Mouse (Mus musculus): ENCODE data around the gene Nccrp1.

The Nccrp1 gene

GRCm38 (mm10) chr7:28547154-28547553 lies at the start of gene Nccrp1:
Gene Nccrp1 (minus strand): TSS chr7:28547254.
- DNase-seq (ENCODE audit: low spot score) = no peak

DNA sequence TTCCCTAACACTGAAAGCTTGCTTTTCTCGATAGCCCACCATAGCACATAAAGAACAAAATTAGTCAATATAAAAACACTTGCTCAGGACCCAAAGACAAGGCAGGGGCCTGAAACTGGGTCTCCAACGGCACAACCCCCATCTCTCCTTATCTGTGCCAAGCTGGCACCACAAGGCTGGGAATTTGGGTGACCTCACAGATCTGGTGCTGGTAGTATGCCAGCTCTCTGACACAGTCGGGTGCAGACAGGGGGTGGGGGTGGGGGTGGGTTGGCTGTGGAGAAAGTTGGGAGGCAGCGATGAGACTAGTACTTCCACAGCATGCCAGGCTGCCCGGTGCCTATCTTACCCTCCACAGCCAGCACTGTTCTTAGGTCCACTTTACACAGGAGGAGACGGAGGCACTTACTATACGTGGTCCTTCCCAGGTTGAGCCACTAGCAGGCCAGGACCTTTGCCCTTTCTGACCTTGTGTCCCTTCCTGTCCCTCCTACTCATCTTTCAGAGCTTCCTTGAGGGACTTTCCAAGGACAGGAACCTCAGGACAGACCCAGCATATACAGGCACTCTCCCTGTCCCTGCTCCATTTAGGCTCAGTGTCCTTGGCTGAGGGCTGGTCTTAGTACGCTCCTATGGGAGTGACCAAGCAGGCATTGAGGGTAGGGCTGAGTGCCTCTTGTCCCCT lies 48.8 kb upstream of the Nccrp1 start:
- DNase-seq (ENCODE audit: low spot score) = no peak

- DNase-seq (ENCODE audit: low spot score) = no peak
Observed at GRCm38 (mm10) chr7:28593206-28594111, 46.4 kb upstream of the Nccrp1 start.

DNA sequence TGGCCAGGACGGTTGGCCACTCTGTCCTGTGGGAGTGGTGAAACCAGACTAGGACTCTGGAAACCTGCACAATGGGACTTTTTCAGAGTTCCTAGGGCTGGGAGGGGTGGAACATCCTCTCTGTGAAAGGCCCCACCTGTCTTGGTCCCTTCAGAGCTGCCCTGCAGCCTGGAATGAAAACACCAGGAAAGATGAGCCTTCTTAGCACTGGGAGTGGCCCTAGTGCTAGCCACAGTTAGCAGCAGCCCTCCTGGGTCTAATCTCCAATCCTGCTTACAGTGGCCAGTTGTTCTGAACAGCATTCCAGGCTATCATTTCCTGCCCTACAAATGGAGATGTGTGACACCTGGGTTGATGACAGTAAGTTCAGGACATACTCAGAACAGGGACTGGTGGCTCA lies 44.8 kb upstream of the Nccrp1 start:
- no peak for DNase-seq (ENCODE audit: low spot score)

DNA sequence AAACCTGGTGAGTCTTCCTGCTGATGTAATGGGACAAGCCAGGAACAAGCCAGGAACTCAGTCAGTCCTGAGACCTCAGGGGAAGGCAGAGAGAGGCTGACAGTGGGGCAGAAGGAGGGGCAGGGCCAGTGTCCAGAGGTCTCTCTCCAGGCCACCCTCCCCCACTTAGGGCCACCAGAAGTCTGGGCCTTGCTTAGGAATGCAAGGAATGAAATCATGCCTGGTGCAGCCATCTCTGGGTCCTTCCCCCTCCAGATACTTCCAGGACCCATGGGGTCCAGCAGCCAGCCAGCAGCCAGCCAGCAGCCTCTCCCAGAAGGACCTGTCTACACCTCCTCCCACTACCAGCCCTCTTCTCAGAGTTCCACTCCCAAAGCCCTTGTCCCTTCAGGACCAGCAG lies 40.6 kb upstream of the Nccrp1 start:
- DNase-seq (ENCODE audit: low spot score) = no peak

DNA sequence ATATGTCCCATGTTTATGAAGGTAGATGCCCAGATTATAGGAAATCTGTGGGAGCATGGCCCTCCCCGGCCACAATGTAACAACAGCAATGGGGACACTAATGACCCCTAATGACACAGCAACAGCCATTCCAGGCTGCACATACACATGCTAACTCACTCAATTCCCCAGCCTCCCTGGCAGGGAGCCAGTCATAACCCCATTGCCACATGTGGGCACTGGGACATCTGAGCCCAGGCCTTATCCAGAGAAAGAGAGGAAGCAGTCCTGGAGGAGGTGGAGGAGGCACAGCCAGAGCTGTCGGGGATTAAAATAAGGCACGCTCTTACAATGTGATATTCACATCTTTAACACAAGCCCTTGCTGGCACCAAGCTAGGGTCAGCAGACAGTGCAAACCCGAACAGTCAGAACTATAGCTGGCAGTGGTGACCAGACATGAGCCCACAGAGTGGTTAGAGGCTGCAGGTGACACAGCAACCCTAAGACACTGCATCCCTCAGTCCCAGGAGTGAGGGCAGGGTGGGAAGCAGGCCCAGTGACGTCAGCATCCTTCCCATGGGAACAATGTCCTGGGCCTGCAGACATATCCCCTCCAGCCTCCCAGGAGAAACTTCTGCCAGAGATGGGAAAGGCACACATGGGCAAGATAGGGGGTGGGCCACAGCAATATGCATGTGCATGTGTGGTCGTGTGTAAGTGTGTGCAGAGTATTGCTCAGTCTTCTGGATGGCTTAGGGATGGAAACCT lies 39.8 kb upstream of the Nccrp1 start:
- no peak for DNase-seq (ENCODE audit: low spot score)

GRCm38 (mm10) chr7:28585001-28585400 lies 37.9 kb upstream of the Nccrp1 start:
- no peak for DNase-seq (ENCODE audit: low spot score)

DNA sequence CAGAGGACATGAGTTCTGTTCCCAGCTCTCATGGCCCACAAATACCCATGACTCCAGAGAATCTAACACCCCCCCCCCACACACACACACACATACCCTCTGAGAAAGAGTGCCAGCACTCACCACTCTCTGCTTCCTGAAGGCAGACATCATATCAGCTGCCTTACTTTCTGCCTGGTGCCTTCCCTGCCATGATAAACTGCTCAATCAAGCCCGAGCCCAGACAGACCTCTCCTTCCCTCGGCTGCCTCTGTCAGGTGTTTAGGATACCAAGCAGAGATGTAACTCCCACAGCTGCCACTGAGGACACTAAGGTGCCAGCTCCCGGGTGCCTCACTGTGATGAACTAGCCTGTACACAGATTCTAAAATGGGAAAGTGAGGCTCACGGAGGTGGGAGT lies 37.4 kb upstream of the Nccrp1 start:
- DNase-seq (ENCODE audit: low spot score) = no peak

DNA sequence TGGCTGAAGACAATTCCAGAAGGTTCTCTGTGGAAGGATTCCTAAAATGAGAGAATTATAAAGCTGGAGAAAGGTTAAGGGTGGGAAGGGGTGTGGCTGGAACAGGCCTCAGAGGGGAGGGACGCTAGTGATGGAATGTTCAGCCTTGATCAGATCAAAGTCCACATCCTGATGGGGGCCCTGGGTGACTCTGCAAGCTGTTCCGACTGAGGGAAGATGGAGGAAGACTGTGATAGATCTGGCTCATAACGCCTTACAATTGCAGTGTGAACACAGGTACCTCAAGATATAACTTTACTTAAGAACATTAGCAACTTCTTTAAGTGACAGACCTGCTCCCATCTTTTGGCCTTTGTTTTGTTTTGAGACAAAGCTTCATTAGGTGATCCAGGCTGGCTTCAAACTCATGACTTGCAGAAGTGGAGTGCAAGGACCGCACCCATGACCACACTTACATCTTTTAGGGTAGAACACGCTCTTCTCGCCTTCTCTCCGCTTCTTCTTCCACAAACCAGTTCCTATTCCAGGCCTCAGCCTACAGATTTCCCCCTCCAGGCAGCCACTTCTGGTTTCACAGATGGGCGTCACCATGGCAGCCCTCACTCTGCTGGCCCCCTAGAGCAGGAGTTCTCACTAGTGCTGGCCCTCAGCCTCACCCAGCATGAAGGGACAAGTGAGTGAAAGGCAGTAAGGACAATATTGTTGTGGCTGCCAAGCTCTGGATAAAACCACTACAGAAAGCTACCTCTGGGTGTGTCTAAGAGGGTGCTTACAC lies 36.7 kb upstream of the Nccrp1 start:
- DNase-seq (ENCODE audit: low spot score) = no peak

DNA sequence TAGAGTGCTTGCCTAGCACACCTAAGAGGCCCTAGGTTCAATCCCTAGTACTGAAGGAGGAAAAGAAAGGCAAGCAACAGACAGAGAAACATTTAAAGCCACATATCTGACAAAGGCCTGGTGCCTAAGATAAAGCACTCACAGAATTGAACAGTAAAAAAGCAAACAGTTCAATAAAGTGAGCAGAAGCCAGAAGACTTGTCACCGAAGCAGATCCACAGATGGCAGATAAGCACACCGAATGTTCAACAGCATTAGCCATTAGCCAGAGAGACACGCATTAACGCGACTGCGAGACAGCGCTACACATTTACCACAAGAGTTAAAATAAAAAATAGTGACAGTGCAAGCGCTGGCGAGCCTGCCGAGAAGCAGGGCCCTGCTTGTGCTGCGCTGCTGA lies 35.8 kb upstream of the Nccrp1 start:
- DNase-seq (ENCODE audit: low spot score) = no peak

GRCm38 (mm10) chr7:28581721-28582120 lies 34.7 kb upstream of the Nccrp1 start:
- DNase-seq (ENCODE audit: low spot score) = no peak

DNA sequence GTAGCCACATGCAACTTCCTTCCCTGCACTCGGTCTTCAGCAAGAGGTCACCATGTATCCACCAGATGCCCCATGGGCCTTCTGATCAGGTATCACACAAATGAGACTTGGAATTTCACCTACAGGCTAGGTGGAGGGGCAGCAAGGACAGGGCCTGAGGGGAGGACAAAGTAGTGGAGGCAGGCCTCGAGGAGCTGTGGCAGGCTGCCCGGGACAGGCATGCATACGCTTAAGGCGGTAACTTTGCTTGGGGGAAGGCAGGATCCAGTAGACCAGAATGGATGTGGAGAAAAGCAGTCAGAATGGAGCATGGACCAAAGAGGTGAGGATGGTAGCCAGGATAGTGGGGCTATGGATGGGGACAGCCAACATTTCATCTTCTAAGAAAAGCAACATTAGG lies 32.8 kb upstream of the Nccrp1 start:
- no peak for DNase-seq (ENCODE audit: low spot score)

DNA sequence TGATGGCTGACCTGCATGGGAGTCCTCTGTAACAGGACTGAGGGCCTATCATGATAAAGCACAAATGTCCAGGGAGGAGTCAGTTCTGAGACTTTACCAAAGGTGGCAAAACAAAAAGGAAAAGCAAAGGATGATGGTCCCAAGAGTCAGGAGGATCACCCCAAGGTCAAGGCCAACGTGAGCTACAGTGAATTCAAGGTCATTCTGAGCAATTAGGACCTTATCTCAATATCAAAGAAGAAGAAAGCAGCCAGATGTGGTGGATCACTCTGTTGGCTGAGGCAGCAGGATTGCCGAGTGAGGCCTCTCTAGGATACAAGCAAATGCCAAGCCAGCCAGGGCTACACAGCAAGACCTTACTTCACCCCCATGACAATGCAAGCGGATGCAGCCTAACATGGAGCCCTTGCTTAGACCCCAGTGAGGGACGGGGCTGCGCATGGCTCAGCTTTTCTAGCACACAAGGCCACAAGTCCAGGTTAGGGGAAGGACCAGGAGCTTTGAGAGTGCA lies 31.5 kb upstream of the Nccrp1 start:
- no peak for DNase-seq (ENCODE audit: low spot score)

GRCm38 (mm10) chr7:28577826-28578542 lies 30.9 kb upstream of the Nccrp1 start:
- DNase-seq (ENCODE audit: low spot score) = no peak

GRCm38 (mm10) chr7:28576271-28576914 lies 29.3 kb upstream of the Nccrp1 start:
- no peak for DNase-seq (ENCODE audit: low spot score)

DNA sequence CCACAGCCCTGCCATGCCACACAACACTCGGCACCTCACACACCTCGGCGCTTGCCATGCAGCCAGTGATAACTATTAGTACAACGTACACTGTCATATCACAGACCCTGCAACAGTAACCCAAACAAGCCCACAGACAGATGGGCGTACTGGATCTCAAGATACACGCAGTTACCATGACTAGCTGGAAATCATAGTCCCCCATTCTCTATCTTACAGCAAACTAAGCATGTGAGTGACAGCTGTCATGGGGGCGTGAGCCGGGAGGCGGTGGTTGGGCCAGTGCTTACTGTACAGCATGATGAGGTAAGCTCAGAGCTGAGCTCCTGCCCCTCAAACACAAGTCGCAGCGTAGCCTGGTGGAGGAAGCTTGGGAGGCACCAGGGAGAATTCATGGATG lies 28.5 kb upstream of the Nccrp1 start:
- no peak for DNase-seq (ENCODE audit: low spot score)

- no peak for DNase-seq (ENCODE audit: low spot score)
Observed at GRCm38 (mm10) chr7:28573236-28573635, 26.2 kb upstream of the Nccrp1 start.

- DNase-seq (ENCODE audit: low spot score) = no peak
Observed at GRCm38 (mm10) chr7:28572689-28573088, 25.6 kb upstream of the Nccrp1 start.

DNA sequence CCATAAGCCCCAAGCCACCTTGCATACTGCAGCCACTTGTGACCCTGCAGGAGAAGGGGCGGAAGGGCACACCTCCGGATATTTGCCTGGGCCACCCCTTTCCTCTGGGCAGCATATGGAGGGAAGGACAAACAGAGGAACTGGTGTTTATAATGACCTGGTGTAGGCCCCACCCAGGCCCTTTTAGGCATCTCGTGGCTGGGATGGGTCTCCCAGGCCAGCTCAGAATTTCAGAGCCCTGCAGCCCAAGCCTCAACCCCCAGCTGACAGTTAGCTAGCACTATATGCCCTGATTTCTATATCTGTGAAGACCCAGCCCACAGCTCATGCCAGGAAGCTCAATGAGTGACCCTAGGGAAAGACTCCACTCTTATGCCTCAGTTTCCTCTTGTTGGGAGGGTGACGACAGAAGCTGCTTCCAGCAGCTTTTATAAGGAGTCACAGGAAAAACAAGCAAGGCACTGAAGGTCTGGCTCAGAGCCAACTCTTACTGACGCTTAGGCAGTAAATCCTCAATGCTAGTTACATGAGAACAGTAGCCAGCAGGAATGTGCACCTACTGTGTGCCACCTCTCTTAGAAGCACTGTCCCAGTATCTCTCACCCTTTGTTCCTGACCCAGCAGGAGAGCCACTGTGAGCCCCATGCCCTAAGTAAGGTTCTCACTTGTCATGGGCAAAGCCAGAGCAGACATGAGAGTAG lies 24.1 kb upstream of the Nccrp1 start:
- DNase-seq (ENCODE audit: low spot score) = no peak

Measured in urinary bladder, postnatal 10 days (tissue).